Mouse (Mus musculus) cerebellum, postnatal 14 days (tissue): ENCODE results near the gene Gm28510.
"Not testable (repeated sequence)": the region's sequence is repeated elsewhere in the genome, so short reads cannot be mapped to it uniquely, and the experiment has no call there.

Experiments used
- DNase-seq, 2 experiments: peaks; one replicate each; pipeline ENCODE4 v3.0.0; 2021; ENCODE audit warnings: mixed read lengths in 2 of 2

The Gm28510 gene

DNA sequence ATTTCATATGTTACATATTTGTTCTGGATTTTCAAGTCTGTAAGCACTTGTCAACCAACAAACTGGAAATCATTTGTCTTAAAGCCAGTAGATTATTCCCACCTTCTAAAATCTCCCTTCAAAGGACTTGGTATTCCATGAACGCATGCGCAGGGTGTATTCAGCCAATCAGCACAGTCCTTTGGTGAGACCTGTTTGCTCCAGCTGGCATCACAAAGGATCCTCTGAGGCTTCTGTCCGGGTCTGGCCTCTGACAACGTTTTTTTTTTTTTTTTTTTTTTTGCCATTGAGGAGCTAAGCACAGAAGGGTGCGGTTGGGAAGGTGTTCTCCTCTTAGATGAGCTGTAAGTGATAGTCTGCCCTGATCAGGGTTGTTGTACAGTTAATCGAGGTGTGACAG lies at the start of gene Gm28510:
Gm28510 (plus strand) TSS at position 301 of the 400 bp plus-strand sequence.
- not testable (repeated sequence) for DNase-seq
